Mouse (Mus musculus) gastrocnemius, postnatal 25 days (tissue): ENCODE results near the gene Dlg2. TPM values are rescaled to one million over a fixed set of nuclear protein-coding genes. Genes with fewer than 3 reads are reported as not detected.

Experiments used
- DNase-seq: peaks from one replicate; pipeline ENCODE4 v3.0.0; 2022
- total RNA-seq, 2 experiments: library from RNA; stranded (reverse); gene quantifications; 1 replicate in 1 of 2; 2 replicates in 1 of 2; pipeline ENCODE4 v1.2.3; 2021

Dlg2 gene
- total RNA-seq, 2 experiments from 2014 or later: 0.05 to 0.75 TPM

DNA sequence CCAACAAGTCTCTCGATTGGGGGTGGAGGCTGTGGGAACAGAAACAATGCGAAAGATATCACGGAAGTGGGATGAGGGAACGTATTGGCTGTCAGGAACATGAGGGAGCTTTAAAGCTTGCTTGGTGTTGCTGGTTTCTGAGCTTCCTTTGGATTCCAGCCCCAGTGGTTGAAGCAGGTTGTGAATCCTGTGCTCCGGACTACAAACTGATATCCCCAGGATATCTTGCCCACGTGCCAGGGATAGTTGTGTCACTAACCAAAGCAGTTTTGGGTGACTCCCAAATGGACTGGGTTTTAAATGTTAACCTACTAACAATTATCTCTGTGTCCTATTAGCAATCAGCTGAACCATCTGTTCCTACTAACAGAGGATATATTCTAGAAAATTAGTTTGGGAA lies 1099.7 kb downstream of the Dlg2 start:
- DNase-seq: no peak

DNA sequence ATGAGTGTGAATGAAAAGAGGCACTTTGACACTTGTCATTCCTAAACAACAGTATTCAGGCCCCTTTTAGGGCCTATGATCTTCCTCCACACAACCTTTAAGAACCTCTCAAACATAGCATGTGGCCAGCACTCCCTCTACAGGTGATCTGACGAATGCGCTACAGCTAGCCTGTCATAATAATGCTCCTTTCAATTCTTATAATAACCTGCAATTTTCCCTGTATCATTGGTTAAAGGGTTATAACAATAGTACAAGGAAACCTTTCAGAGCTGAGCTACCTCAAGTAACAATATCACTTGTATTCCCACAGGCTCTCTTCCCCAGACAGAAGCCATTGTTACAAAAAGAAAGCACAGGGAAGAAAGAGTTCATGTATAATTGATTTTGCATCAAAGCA lies 1105.7 kb downstream of the Dlg2 start:
- DNase-seq: no peak

DNA sequence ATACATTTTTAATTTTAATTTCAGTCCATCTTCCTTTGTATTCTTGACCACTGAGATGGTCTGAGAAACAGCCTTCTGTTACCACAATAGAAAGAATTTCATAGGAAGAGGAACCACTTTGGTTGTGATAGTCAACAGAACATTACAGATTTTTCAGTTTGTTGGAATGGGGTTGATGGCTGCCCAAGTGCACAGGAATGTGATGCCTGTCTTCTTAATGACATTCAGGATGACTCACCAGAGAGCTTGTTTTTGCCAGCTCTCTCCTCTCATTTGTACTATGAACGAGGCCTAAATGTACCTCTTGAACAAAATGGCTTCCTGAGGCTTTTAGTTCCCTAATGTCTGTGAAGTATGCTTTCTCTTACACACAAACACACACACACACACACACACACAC lies 1107.1 kb downstream of the Dlg2 start:
- no peak for DNase-seq

DNA sequence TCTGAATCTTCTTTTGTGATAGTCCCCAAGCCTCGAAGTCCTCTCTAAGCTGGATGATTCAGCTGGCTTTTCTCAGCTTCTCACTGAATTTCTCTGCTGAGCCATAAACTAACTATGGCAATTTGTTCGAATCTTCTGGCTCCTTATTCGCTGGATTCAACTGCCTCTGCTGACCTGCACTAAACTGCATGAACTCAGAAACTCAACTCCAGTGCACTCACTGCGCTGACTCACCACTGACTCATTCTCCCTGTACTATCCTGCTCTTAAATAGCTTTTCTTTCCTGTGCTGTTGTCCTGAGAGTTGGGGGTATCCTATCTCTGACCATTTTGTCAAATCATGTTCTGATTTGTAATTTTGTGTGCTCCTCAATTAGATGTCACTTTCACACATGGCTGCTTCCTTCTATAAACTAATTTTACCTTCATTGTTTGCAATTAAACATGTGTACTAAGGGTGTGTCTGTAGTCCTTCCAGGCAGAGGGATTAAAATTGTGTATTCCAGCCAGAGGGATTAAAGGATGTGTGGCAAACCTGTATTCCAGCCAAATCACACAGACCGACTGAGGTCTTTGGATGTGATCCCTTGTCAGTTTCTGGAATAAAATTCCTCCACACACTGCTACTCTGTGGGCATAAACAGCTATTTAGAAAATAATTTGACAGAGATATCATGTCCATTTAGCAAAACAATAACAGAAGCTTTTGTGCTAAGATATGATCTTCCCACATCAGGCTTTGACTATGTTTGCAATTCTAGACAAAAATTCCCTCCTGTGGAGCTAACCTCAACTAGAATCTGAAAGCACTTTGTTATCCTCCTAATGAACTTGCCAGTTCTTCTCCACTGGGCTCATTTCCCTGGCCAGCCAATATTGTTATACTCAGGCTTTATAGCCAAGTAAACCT lies 1115.0 kb downstream of the Dlg2 start:
- DNase-seq: no peak

DNA sequence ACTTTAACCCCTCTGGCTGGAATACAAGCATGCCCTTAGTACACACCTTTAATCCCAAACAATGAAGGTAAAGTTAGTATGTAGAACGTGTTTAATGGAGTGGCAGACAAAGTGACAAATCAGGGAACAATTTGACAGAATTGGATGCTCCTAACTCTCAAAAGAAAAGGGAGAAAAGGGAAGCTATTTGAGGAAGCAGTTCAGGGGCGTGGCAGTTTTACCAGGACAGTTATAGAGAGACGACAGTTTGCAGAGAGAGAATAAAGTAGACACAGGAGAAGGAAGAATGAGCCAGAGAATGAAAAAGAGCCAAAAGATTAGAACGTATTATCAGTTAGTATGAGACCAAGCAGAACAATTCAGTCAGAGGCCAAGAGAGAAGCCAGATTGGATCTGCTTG lies 1122.1 kb downstream of the Dlg2 start:
- no peak for DNase-seq

DNA sequence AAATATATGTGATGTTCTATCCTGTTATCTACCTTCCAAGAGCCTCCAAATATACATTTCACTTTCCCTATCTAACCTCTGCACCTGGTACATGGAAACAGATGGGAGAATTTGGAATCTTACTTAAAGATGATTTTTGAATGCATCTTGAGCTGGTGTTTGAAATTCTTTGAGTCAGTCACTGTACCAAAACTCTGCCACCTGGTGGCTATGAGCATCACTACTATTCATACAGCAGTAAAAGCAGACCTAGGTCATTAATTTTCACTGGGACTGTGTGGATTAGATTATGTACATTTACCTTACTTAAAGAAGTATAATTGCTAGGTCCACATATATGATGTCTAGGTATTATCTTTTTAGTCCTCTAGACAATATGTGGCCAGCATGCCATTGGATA lies 1124.8 kb downstream of the Dlg2 start:
- DNase-seq: no peak

DNA sequence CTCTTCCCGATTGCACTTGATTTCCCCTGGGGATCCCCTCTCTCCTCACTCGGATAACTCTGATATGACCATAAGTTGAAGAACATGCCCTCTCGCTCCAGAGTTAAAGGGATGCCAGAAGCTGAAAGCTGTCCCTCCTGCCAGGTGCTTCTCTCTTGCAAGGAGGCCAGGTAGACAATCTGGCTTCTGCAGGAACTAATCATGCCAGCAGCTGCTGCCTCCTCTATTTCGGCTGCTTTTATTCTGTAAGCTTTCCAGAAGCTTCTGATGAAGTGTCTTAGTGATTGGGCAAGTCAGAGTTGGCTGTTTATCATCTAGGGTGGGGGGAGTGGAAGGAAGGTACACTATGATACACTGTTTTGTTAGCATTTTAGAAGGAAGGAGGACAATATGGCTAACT lies 1127.1 kb downstream of the Dlg2 start:
- no peak for DNase-seq

DNA sequence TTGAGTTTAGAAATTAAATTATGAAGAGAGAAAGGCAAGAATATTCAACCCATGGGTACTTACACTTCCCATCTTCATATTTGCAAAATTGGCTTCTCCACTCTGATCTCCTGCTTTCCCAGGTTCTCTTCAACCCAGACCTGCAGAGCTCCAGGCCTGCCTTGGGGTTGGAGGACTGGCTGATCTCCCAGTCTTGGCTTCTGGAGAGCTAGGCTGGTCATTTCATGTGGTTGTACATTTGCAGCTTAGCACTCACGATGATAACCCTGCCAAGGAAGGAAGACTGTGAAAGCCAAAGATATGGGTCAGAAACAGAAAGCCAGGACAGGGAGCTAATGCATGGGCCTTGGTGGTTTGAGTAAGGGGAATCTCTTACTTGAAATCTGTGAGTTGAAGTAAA lies 1176.6 kb downstream of the Dlg2 start:
- no peak for DNase-seq

DNA sequence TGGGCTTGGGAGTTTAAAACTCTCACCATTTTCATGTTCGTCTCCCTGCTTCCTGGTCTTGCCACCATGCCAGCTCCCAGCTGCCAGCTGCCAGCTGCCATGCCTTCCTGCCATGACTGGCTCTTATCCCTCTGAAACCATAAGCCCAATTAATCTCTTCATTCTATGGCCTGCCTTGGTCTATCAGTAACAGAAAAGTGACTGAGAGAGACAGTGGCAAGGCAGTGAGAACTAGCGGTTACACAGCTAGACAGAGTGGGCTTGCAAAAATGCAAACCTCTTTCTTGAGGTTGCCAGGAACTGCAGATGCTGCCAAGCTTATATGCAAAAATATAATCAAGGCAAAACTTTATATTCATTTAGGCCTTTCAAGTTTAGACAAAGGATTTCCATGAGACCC lies 1183.0 kb downstream of the Dlg2 start:
- no peak for DNase-seq

DNA sequence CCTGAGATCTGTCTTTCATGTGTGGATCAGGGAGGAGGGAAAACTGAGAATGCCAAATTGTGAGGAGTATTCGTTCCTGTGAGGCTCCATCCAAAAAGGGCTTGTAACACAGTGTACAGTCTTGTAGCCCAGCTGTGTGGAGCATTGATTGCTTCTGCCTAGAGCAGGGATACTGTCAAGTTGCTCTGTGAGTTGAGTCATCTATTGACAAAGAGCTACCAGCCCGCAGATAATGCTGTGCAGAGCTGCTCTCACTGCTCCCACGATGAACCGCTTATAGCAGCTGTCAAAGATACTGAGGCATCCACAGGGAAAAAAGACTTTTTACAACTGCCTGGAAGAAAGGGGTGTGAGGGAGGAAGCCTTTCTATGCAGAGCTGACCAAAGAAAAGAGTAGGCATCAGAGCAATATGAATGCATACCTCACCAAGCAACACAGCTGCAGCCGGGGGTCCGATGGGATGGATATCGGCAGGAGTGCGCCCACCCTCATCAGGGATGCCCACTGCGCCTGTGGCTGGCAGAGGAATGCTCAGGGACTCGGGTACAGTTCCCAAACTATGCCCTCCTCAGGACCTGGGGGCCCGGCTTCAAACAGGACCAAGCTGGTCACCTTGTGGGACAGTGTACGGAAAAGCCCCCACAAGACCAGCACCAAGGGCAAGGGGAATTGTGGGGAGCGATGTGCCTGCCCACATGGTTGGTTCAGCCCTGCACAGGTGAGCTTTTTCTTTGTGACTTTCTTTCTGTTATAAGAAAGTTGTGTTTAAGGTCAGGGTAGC lies 1196.0 kb downstream of the Dlg2 start:
- no peak for DNase-seq

DNA sequence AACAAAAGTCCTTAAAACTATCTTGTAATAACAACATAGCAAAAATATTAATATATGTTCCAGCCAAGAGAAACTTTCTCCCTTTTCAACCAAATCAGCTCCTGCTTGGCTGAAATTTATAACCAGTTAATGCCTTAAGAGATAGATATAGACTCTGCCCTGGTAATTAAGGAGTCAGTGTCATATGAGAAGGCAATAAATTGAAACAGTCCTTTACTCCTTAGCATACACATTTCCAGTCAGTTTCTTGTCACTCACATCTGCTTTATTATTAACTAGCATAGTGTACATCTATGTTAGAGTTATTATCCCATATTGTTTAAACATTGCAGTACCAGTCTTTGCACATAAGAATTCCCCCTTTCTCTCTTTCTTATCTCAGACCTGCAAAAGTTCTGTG lies 1197.9 kb downstream of the Dlg2 start:
- DNase-seq: no peak

DNA sequence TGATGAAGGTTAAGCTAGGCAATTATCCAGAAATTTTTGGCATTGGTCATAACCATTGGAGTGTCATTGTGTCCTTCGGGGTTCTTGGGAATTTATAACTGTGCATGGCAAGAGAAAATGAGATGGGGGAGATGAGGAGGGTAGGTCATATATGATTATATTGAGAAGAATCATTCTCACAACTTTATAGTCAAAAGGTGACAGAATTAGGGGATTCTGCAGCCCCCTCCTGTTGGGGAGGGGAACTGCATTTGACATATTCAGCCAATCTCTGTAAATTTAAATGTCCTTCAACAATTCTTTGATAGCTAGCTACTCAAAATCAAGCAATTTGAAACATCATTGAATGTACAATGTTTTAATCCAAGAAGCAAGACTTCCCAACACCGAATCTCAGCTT lies 1201.5 kb downstream of the Dlg2 start:
- no peak for DNase-seq

DNA sequence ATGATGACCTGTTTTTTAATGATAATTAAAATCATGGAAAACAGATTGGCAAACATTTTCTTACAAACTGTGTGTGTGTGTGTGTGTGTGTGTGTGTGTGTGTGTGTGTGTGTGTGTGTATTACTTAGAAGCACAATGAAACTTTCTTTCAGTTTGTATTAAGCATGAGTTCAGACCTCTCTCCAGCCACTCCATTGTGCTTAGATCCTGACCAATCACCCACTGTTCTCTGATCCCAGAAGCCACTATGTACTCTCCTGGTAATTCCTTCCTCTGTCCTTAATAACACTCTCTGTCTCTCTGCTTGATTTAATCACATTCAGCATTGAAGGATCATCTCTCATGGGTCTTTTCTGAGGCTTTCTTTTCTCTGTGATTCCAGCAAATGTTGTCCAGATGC lies 1211.5 kb downstream of the Dlg2 start:
- DNase-seq: no peak

DNA sequence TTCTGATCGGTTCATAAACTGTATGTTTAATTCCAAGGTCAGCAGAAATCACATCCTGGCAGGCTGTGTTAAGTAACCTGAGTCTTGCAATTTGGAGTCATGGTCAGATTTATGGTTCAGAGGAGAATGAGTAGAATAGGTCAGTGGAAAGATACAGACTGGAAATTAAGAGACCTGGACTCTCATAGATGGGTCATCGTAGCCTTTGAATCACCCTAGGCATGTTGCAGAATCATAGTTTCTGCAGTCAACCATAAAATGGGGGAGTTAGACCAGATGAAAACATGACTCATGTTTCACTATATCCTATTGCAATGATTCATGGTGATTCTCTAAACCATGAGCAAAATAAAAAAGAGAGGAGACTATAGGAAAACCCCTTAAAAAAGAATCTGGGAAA lies 1213.4 kb downstream of the Dlg2 start:
- DNase-seq: no peak

DNA sequence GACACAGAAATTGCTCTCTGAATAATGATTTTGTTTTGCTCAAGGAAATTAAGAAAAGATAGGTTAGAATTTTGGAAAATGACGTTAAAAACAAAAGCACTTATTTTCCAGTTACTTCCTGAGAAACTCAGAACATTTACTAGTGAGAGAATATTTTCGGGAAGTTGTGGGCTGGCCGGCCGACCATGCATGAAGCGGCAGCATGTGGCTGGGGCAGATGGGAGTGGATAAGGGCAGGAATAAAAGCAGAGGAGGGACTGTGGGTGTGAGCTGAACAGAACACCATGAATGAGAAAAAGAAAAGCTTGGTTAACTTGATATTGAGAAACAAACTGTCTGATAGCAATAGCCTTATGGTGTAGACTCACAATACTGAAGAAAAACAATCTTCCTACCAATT lies 1233.4 kb downstream of the Dlg2 start:
- DNase-seq: no peak

DNA sequence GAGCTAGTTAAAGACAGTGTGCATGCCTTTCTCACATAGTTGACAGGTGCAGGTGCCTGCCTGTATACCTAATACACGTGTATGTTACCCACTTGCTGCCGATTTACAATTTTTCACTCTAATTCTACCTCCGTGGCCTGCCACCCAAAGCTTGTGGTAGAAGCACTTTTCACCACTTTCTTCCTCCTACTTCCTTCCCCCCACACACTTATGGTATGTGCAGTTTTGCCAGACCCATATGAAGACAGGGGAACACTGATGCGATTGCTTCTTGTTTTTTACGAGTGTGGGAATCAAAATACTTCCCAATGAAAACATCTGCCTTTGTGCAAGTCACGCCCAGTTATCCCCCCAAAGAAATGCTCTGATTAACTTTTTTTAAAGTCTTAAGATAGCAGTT lies 1234.7 kb downstream of the Dlg2 start:
- no peak for DNase-seq

DNA sequence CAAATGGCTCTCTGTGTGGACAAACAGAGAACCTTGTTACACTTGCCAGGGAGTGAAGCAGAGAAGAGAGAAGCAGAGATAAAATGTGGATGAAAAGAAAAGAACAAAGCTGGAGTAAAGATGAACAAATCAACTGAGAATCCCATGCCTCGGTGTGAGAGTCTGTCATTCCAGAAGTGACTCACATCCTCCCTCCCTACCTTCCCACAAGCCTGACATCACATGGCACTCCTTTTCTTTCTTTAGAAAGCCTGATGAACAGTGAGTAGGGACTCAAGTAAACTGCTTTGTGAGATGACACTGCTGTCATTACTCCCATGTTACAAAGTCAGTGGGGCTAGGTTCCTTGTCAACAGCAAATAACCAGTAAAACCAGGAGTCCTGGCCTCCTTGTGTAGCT lies 1239.3 kb downstream of the Dlg2 start:
- no peak for DNase-seq

DNA sequence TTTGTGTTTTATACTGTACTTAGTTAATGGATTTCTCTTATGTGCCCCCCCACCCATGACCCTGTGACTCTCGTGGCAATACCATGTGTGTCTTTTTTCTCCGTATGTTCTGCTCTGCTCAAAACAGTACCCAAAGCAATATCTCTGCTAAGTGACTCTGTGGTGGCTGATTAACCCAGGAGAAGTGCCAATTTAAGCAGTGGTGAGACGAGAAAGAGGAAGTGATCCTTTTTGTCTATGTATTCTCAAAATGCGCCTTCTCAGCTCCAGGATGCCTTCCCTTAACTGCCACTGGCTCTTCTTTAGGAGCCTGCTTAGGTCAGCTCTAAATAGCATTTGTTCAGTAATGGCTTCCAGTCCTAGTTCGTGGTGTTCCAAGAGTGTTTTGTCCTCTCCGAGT lies 1240.2 kb downstream of the Dlg2 start:
- no peak for DNase-seq

DNA sequence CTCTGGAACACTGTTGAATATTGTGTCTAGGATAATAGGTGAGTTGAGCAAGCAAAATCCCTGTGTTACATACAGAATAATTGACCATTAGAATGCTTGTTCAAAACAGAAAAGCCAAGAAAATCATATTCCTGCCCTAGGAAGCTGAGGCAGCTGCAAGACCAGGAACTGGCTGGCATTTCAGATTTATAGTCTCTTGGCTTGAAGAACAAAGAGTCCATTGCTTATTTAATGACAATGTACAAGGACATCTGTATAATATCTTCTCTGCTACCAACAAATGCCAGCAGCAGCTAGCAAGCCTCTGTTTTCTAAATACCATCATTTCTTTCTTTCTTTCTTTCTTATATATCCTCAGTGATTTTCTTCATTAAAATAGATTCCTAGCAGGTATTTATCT lies 1243.8 kb downstream of the Dlg2 start:
- no peak for DNase-seq

DNA sequence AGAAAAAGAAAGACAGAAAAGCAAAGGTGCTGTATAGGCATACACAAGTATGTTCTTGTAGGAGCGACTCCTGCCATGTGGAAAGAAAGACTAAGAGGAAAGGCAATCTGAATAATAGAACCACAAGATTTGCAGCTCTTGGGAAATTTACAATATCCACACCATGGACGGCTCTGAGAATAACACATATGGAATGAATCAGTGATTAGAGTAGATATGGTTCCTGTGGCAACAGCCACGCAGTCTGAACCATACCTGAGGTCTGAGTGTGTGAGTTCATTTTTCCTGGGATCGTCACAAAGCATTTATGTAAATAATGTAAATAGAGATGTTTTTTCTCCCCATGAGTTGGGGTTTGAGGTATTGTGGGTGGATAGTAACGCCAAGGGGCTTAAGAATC lies 1247.9 kb downstream of the Dlg2 start:
- no peak for DNase-seq

DNA sequence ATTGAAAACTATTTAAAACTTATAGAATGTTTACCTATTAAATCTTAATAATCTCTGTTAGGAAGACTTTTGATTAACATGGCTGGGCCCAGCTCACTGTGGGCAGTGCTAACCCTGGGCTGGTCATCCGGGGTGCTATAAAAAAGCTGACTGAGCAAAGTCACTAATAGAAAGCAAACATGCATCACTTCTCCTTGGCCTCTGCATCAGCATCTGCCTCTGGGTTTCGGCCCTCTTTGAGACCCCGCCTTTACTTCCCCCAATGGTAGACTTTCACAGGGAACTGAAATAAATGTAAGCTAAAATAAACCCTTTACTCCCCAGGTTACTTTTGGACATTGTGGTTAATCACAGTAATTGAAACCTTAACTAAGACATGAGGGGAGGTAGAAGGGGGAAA lies 1264.3 kb downstream of the Dlg2 start:
- DNase-seq: no peak

DNA sequence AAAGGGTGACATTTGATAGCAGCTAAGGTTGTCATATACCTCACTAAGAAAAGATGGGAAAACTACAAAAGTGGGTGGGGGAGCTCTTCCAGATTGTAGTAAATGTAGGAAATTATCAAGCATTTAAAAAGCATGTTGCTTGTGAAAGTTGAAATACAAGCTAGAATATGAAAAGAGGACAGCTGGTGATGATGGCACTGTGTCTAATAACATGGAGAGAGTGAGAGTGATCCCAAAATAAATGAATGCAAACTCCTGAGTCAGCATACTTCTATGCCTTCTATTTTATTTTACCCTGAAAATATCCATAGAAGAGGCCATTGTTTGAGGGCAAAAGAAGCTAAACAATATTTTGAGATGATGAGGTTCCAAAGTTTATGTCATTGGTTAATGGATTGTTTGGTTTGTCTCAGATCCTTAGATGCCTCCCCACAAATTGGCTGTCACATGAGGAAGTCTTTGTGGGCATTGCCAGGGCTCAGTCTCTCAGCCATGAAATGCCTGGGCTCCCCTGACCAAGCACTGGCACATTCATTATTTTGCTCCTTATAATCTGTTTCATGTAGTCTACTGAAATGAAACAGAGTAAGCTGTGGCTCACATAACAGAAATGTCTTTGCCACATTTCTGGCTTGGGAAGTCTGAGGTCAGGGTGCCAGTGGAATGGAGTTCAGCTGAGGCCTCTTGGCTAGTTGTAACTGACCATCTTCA lies 1276.8 kb downstream of the Dlg2 start:
- no peak for DNase-seq

DNA sequence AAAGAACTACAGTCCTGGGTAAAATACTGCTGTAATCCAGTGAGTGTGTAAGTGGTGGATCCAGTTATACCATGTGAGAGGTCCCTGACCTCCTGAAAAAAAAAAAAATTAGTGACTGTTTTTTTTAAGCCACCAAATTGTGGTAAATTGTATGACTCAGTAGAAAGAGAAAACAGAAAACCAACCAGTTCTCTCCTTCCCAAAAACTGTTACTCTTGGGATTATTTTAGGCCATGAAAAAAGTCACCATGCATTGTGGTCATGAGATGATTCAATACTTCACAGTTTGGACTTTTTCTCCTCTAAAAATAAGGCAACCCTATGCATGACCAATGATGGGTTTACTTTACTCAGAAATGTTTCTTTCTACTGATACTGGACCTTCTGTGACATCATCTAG lies 1291.2 kb downstream of the Dlg2 start:
- DNase-seq: no peak
